Mouse (Mus musculus): Measurements from ENCODE around the gene Chd9.

Gene Chd9

DNA sequence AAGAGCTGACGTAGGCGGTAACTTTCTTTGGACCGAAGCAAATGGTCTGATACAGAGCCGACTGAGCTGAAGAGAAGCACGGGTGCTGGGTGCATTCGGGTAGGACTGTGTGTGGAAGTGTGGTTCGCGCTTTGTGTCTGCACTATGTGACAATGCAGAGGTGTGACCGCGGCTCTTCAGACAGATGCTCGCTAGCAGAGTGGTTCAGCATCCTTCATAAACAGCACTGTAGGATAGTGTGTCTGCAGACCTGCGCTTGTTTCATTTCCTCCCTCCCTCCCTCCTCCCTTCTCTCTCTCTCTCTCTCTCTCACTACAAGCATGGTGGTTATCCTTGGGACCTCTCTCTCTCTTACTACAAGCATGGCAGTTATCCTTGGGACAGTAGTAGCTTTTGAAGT is 254.3 kb downstream of the Chd9 start:
- no peak for DNase-seq (ENCODE audit: low spot score)

GRCm38 (mm10) chr8:91088452-91088851 is 260.3 kb downstream of the Chd9 start:
- no peak for DNase-seq (ENCODE audit: low spot score)

DNA sequence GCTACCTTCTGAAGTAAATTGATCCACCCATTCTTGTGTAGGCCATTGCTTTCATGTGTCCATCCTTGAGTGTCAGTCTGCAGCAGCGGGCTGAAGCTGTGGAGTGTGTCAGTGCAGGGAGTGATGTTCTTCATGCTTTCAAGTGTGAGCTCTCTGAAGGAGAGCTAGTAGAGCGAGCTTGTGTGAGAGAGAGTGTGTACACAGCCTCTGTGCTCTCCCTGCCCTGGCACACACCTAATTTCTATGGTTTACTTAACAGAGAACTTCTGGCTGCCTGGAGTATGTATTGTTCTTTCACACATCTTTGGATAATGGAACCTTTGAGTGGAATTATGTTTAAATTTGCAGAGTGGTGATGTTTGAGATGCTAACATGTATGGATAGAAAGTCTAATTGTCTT is 261.4 kb downstream of the Chd9 start:
- DNase-seq (ENCODE audit: low spot score), result no peak

DNA sequence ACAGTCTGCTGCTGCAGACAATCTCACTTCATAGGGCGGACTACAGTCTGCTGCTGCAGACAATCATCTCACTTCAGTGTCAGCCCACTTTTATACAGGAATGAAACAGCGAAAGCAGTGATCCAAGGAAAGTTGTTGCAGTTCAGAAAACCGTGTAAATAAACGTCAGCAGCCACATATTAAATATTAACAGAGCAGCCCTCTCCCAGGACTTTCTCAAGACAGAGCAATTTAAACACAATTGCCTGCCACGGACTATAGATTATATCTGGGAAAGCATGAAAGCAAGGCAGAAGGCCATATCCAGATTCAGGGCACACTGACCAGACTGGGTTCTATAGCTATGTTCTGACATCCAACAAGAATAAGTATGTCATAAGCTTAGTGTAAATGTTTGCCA is 266.0 kb downstream of the Chd9 start:
- no peak for DNase-seq (ENCODE audit: low spot score)

- no peak for DNase-seq (ENCODE audit: low spot score)
Measured at GRCm38 (mm10) chr8:91098106-91098505, 270.0 kb downstream of the Chd9 start.

Data from urinary bladder, postnatal 14 days (tissue).